ENCODE assay signal across 11 mouse cellular contexts in the genomic region with DNA sequence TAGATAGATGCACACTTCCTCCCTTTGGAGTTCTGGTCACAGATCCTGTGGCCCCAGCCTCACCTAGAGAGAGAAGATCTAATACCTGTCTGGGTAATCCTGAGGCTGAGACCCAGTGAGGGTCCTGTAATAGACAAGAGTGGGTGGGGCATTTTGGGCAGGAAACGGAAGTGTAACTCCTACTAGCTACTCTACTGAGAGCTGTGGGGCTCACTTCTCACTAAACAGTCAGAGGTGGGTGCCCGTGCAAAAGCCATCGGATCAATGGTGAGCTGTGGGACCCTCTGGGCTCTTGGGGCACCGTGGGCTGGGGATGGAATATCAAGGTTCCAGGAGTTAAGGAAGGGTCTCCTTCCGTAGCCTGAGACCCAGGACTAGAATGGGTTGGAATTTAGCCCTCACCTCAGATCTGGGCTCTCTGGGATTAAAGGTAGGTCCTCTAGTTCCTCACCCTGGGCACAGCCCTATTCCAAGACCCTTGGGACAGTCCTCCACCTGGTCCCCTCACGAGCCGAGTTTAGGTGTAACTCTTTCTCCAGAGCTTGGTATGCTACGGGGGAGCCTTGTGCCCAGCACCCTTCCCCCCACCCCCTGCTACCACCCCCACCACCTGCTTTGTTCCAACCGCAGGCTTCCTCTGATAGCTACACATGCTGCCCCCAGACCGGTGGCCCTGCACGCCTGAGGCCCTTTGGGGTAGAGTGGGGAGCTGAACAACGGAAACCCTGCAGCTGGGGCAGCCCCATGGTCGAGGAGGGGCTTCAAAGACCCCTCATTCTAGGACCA. TPM values are rescaled to one million over a fixed set of nuclear protein-coding genes. Genes with fewer than 3 reads are reported as not detected.
DNase-seq lines count a peak whose midpoint lies in the region; ATAC-seq lines count a peak whose summit lies in the region.
"Had no signal": no experiment of that assay in that cellular context is flagged by ENCODE, and none has a peak within 500 bp of the region (broad histone marks: within the 10 kb centered on the region; RNA-seq: fewer than 3 reads in every experiment).

No protein-coding gene starts in this region.

- peaks cover 5% of the 10 kb centered on the region for H3K4me1 ChIP-seq in forebrain, embryonic 13.5 days
- peaks cover 7% of the 10 kb centered on the region for H3K4me1 ChIP-seq in forebrain, embryonic 16.5 days (replicated peaks; ENCODE audit: control insufficient read depth, insufficient read depth, low read length)
- peaks cover 93% of the 10 kb centered on the region for H3K4me1 ChIP-seq in megakaryocyte, embryonic 14.5 days
- H3K4me1 ChIP-seq in midbrain, embryonic 10.5 days, result peaks cover 20% of the 10 kb centered on the region

- ATAC-seq in forebrain, embryonic 13.5 days, result 0 out of 2 replicates have a peak, but pooled peaks have one; percentile 14
- no peak for ATAC-seq in forebrain, embryonic 16.5 days

- no peak overlapping the region; the same call in 1 of the 2 replicates for H3K27ac ChIP-seq in forebrain, embryonic 13.5 days
- H3K27ac ChIP-seq in forebrain, embryonic 16.5 days (ENCODE audit: low read length), result no peak overlapping the region
- no peak overlapping the region; the same call in 1 of the 2 replicates for H3K27ac ChIP-seq in midbrain, embryonic 10.5 days (replicated peaks)

- no peak overlapping the region for H3K4me3 ChIP-seq in forebrain, embryonic 13.5 days
- H3K4me3 ChIP-seq in forebrain, embryonic 16.5 days (replicated peaks; ENCODE audit: low read length), result no peak overlapping the region
- peak overlapping the region; percentile 81 for H3K4me3 ChIP-seq in megakaryocyte, embryonic 14.5 days (replicated peaks)
- no peak overlapping the region for H3K4me3 ChIP-seq in midbrain, embryonic 10.5 days

- H3K9me3 ChIP-seq in forebrain, embryonic 13.5 days (replicated peaks), result no peaks in the 10 kb centered on the region
- H3K9me3 ChIP-seq in forebrain, embryonic 16.5 days (ENCODE audit: control insufficient read depth, low read length), result no peaks in the 10 kb centered on the region
- no peaks in the 10 kb centered on the region for H3K9me3 ChIP-seq in megakaryocyte, embryonic 14.5 days
- H3K9me3 ChIP-seq in midbrain, embryonic 10.5 days (replicated peaks), result no peaks in the 10 kb centered on the region

- H3K9ac ChIP-seq in forebrain, embryonic 13.5 days, result no peak overlapping the region
- H3K9ac ChIP-seq in forebrain, embryonic 16.5 days (replicated peaks; ENCODE audit: low read depth, low read length), result no peak overlapping the region

- DNase-seq in spleen, adult 18-20 months, result peak; percentile 73 to 79
- DNase-seq in spleen, adult 12 weeks (ENCODE audit: low spot score), result no peak
- peak; percentile 81 for DNase-seq in thymus, postnatal 4 days
- no peak for DNase-seq in urinary bladder, postnatal 4 days (ENCODE audit: low spot score in 2 of 2)
- DNase-seq in midbrain, embryonic 10.5 days (ENCODE audit: low spot score), result no peak
- DNase-seq: layer of hippocampus, adult 9-11 months; right cerebral cortex, postnatal 14 days had no signal

- 85% methylated on average over 13 of the region's 13 CpGs for WGBS in forebrain, embryonic 13.5 days
- WGBS in forebrain, embryonic 16.5 days, result 85% methylated on average over 13 of the region's 13 CpGs
- WGBS in midbrain, embryonic 10.5 days, result 83% methylated on average over 13 of the region's 13 CpGs

- H3K4me2 ChIP-seq in forebrain, embryonic 13.5 days, result no peak overlapping the region
- H3K4me2 ChIP-seq in forebrain, embryonic 16.5 days (ENCODE audit: low read length), result no peak overlapping the region

- H3K36me3 ChIP-seq in forebrain, embryonic 13.5 days (ENCODE audit: poor library complexity, severe bottlenecking), result peaks cover 87% of the 10 kb centered on the region
- peaks cover 24% of the 10 kb centered on the region for H3K36me3 ChIP-seq in forebrain, embryonic 16.5 days (ENCODE audit: control insufficient read depth, insufficient read depth)
- peaks cover 99% of the 10 kb centered on the region for H3K36me3 ChIP-seq in megakaryocyte, embryonic 14.5 days (replicated peaks; ENCODE audit: low read length)
- H3K36me3 ChIP-seq in midbrain, embryonic 10.5 days, result peaks cover 87% of the 10 kb centered on the region

- H3K27me3 ChIP-seq in forebrain, embryonic 13.5 days, result no peaks in the 10 kb centered on the region
- H3K27me3 ChIP-seq in forebrain, embryonic 16.5 days (replicated peaks; ENCODE audit: control insufficient read depth, insufficient read depth, low read length), result no peaks in the 10 kb centered on the region
- no peaks in the 10 kb centered on the region for H3K27me3 ChIP-seq in megakaryocyte, embryonic 14.5 days (replicated peaks)
- H3K27me3 ChIP-seq in midbrain, embryonic 10.5 days (ENCODE audit: low read depth, poor library complexity, severe bottlenecking), result no peaks in the 10 kb centered on the region

RNA-seq across cellular contexts. Expression of a gene that starts 1.2 kb away (rescaled TPM):
- 0.33 and 0.65 TPM in 2 replicates for polyA plus RNA-seq in forebrain, embryonic 13.5 days (2015; fragmentation: Nextera tagmentation; extraction: Ambion mirVana)
- polyA plus RNA-seq in forebrain, embryonic 16.5 days (2015; fragmentation: Nextera tagmentation; extraction: Ambion mirVana), result 0.39 TPM in 1 of 2 replicates, not detected in the other
- 777 and 793 TPM in 2 replicates for polyA plus RNA-seq in megakaryocyte, embryonic 14.5 days (2012; ENCODE audit: insufficient read depth, low replicate concordance)
- polyA plus RNA-seq in midbrain, embryonic 10.5 days (2016; fragmentation: Nextera tagmentation; extraction: Ambion mirVana), result 0.67 TPM in 1 of 2 replicates, not detected in the other

RNA-seq across cellular contexts. Expression of a gene that starts 6.2 kb away (rescaled TPM):
- 126 and 144 TPM in 2 replicates for polyA plus RNA-seq in forebrain, embryonic 13.5 days (2015; fragmentation: Nextera tagmentation; extraction: Ambion mirVana)
- 143 and 145 TPM in 2 replicates for polyA plus RNA-seq in forebrain, embryonic 16.5 days (2015; fragmentation: Nextera tagmentation; extraction: Ambion mirVana)
- polyA plus RNA-seq in megakaryocyte, embryonic 14.5 days (2012; ENCODE audit: insufficient read depth, low replicate concordance), result 110 and 364 TPM in 2 replicates
- polyA plus RNA-seq in midbrain, embryonic 10.5 days (2016; fragmentation: Nextera tagmentation; extraction: Ambion mirVana), result 133 and 138 TPM in 2 replicates

RNA-seq across cellular contexts. Expression of a gene that starts 8.5 kb away (rescaled TPM):
- 56.6 and 61.6 TPM in 2 replicates for polyA plus RNA-seq in forebrain, embryonic 13.5 days (2015; fragmentation: Nextera tagmentation; extraction: Ambion mirVana)
- polyA plus RNA-seq in forebrain, embryonic 16.5 days (2015; fragmentation: Nextera tagmentation; extraction: Ambion mirVana), result 52.6 and 59.8 TPM in 2 replicates
- polyA plus RNA-seq in megakaryocyte, embryonic 14.5 days (2012; ENCODE audit: insufficient read depth, low replicate concordance), result 108 and 492 TPM in 2 replicates
- polyA plus RNA-seq in midbrain, embryonic 10.5 days (2016; fragmentation: Nextera tagmentation; extraction: Ambion mirVana), result 58.8 and 71.4 TPM in 2 replicates

RNA-seq across cellular contexts. Expression of a gene that starts 10.8 kb away (rescaled TPM):
- 0.09 and 0.13 TPM in 2 replicates for polyA plus RNA-seq in forebrain, embryonic 13.5 days (2015; fragmentation: Nextera tagmentation; extraction: Ambion mirVana)
- polyA plus RNA-seq in forebrain, embryonic 16.5 days (2015; fragmentation: Nextera tagmentation; extraction: Ambion mirVana), result 0.22 TPM in 1 of 2 replicates, not detected in the other
- 0.51 and 1.2 TPM in 2 replicates for polyA plus RNA-seq in megakaryocyte, embryonic 14.5 days (2012; ENCODE audit: insufficient read depth, low replicate concordance)
- not detected in 2 replicates for polyA plus RNA-seq in midbrain, embryonic 10.5 days (2016; fragmentation: Nextera tagmentation; extraction: Ambion mirVana)
- polyA plus RNA-seq: heart, embryonic 14.5 days had no signal

RNA-seq across cellular contexts. Expression of a gene that starts 15.0 kb away (rescaled TPM):
- polyA plus RNA-seq in forebrain, embryonic 13.5 days (2015; fragmentation: Nextera tagmentation; extraction: Ambion mirVana), result 0.04 TPM in 1 of 2 replicates, not detected in the other
- not detected in 2 replicates for polyA plus RNA-seq in forebrain, embryonic 16.5 days (2015; fragmentation: Nextera tagmentation; extraction: Ambion mirVana)
- polyA plus RNA-seq in megakaryocyte, embryonic 14.5 days (2012; ENCODE audit: insufficient read depth, low replicate concordance), result not detected in 2 replicates
- polyA plus RNA-seq in midbrain, embryonic 10.5 days (2016; fragmentation: Nextera tagmentation; extraction: Ambion mirVana), result not detected in 2 replicates
- polyA plus RNA-seq: heart, embryonic 14.5 days had no signal

Comparison
In these comparisons a context has a peak if more than half of its experiments do, and no peak if none do; other contexts are left out.
1. DNase-seq: peak in spleen, adult 18-20 months (2 of 2) and thymus, postnatal 4 days (single experiment); none in spleen, adult 12 weeks (single experiment), urinary bladder, postnatal 4 days (0 of 2) and midbrain, embryonic 10.5 days (single experiment).
2. RNA of a gene that starts 1.2 kb away (polyA plus RNA-seq): 777 to 793 TPM in megakaryocyte, embryonic 14.5 days; 0.33 to 0.65 TPM in forebrain, embryonic 13.5 days, 0.39 TPM in forebrain, embryonic 16.5 days and 0.67 TPM in midbrain, embryonic 10.5 days; every median in the first group is over 100 times any median in the second.